Mouse (Mus musculus) gastrocnemius, postnatal 14 days (tissue): ENCODE measurements around the gene Lix1l. TPM values are rescaled to one million over a fixed set of nuclear protein-coding genes. Genes with fewer than 3 reads are reported as not detected.
A peak's percentile ranks its signal among the peaks of the same experiment; 100 is the strongest.

Source experiments
- DNase-seq: peaks from one replicate; pipeline ENCODE4 v3.0.0; 2021; ENCODE audit warnings: mixed read lengths
- intact Hi-C: fragments of 180-260 bp; cut with DNase I; formaldehyde crosslinking; loops from one replicate; pipeline ENCODE4 v1.15.1; 2025; ENCODE audit warnings: low total_unique reads
- long read RNA-seq, 2 experiments: library from polyadenylated mRNA; stranded (forward); transcript quantifications; one replicate each; pipeline ENCODE4 v2.0.0; 2021
- total RNA-seq, 2 experiments: library from RNA; stranded (reverse); gene quantifications; 2 replicates each; pipeline ENCODE4 v1.2.3; 2021

Gene Lix1l
- total RNA-seq: 10 to 100 TPM; 13.6 to 16.4 TPM
- long read RNA-seq, experiment 1, partial matches to known transcripts: 0 of 1 reads
- long read RNA-seq, experiment 1, other reads (novel, unspliced or antisense): 0 of 1 reads
- long read RNA-seq, experiment 2, partial matches to known transcripts: 0 of 3 reads
- long read RNA-seq, experiment 2, other reads (novel, unspliced or antisense): 2 of 3 reads

- peak; percentile 95 for DNase-seq
- intact Hi-C loops: no loop called here
Observed at GRCm38 (mm10) chr3:96600639-96601250, at the start of gene Lix1l. Gene Lix1l, plus strand, starts transcription at chr3:96601149.

GRCm38 (mm10) chr3:96551203-96551602, 49.7 kb upstream of the Lix1l start:
- peak; percentile 59 for DNase-seq
- intact Hi-C loops: no loop called here

- DNase-seq: no peak
- intact Hi-C loops: no loop called here
Observed at GRCm38 (mm10) chr3:96551890-96552289, 49.1 kb upstream of the Lix1l start.

GRCm38 (mm10) chr3:96553601-96554000, 47.3 kb upstream of the Lix1l start:
- DNase-seq: no peak
- intact Hi-C loops: no loop called here

GRCm38 (mm10) chr3:96554251-96554650, 46.7 kb upstream of the Lix1l start:
- DNase-seq: no peak
- intact Hi-C loops: no loop called here

- intact Hi-C loops: no loop called here
- peak; percentile 76 for DNase-seq
Observed at GRCm38 (mm10) chr3:96555041-96555596, 45.8 kb upstream of the Lix1l start.

GRCm38 (mm10) chr3:96555999-96556614, 44.8 kb upstream of the Lix1l start:
- intact Hi-C loops: no loop called here
- DNase-seq: no peak

GRCm38 (mm10) chr3:96556651-96557635, 44.0 kb upstream of the Lix1l start:
- DNase-seq: peak; percentile 44
- intact Hi-C loops: no loop called here

GRCm38 (mm10) chr3:96557694-96558093, 43.3 kb upstream of the Lix1l start, which contains the start of gene Txnip:
Gene Txnip, plus strand, starts transcription at chr3:96557957.
- DNase-seq: peak; percentile 100
- intact Hi-C loops: no loop called here

GRCm38 (mm10) chr3:96558159-96558558, 42.8 kb upstream of the Lix1l start:
- no peak for DNase-seq
- intact Hi-C loops: no loop called here

- DNase-seq: no peak
- intact Hi-C loops: no loop called here
Observed at GRCm38 (mm10) chr3:96558668-96559196, 42.2 kb upstream of the Lix1l start.

GRCm38 (mm10) chr3:96559398-96559910, 41.5 kb upstream of the Lix1l start:
- DNase-seq: no peak
- intact Hi-C loops: no loop called here

GRCm38 (mm10) chr3:96559911-96560850, 40.8 kb upstream of the Lix1l start:
- intact Hi-C loops: no loop called here

GRCm38 (mm10) chr3:96560881-96561668, 39.9 kb upstream of the Lix1l start:
- intact Hi-C loops: no loop called here
- DNase-seq: no peak

More at GRCm38 (mm10) chr3:96559911-96560850, 40.8 kb upstream of the Lix1l start:
- no peak for DNase-seq

- no peak for DNase-seq
- intact Hi-C loops: no loop called here
Observed at GRCm38 (mm10) chr3:96561946-96562681, 38.8 kb upstream of the Lix1l start.

- intact Hi-C loops: no loop called here
- DNase-seq: no peak
Observed at GRCm38 (mm10) chr3:96563267-96563666, 37.7 kb upstream of the Lix1l start.
